Comparison of ENCODE assay signal across 8 mouse cellular contexts in genomic region chr13:118715066-118716018, GRCm38 (mm10). TPM values are rescaled to one million over a fixed set of nuclear protein-coding genes. Genes with fewer than 3 reads are reported as not detected.
A peak's percentile ranks its signal among the peaks of the same experiment; 100 is the strongest.
DNase-seq lines count a peak whose midpoint lies in the region; ATAC-seq lines count a peak whose summit lies in the region.

No protein-coding gene starts in this region.

- H3K36me3 ChIP-seq in heart, embryonic 12.5 days: no peaks in the 10 kb centered on the region
- no peaks in the 10 kb centered on the region for H3K36me3 ChIP-seq in midbrain, embryonic 12.5 days

- ATAC-seq in heart, embryonic 12.5 days (ENCODE audit: insufficient number of reproducible peaks, low FRiP score): 0 out of 2 replicates have a peak, but pooled peaks have one; percentile 59
- peak; percentile 41 for ATAC-seq in granulocyte monocyte progenitor cell, adult 5-6 weeks (replicated peaks; ENCODE audit: poor library complexity, severe bottlenecking)
- peak; percentile 52 for ATAC-seq in midbrain, embryonic 12.5 days (ENCODE audit: low FRiP score, low read depth)

- peak overlapping the region; percentile 61 for H3K4me3 ChIP-seq in heart, embryonic 12.5 days
- H3K4me3 ChIP-seq in midbrain, embryonic 12.5 days: peak overlapping the region; percentile 55

- peak overlapping the region; percentile 19; the same call in 1 of the 2 replicates for H3K9ac ChIP-seq in heart, embryonic 12.5 days
- H3K9ac ChIP-seq in midbrain, embryonic 12.5 days (replicated peaks): peak overlapping the region; percentile 20; the same call in 1 of the 2 replicates

- peaks cover 15% of the 10 kb centered on the region; the same call in 1 of the 2 replicates for H3K4me1 ChIP-seq in heart, embryonic 12.5 days (replicated peaks)
- peaks cover 16% of the 10 kb centered on the region for H3K4me1 ChIP-seq in midbrain, embryonic 12.5 days

- H3K27me3 ChIP-seq in heart, embryonic 12.5 days (replicated peaks): peaks cover 17% of the 10 kb centered on the region; the same call in 1 of the 2 replicates
- peaks cover 34% of the 10 kb centered on the region for H3K27me3 ChIP-seq in midbrain, embryonic 12.5 days

- peak overlapping the region; percentile 98 for H3K4me2 ChIP-seq in heart, embryonic 12.5 days
- peak overlapping the region; percentile 89 for H3K4me2 ChIP-seq in midbrain, embryonic 12.5 days (replicated peaks)

- H3K27ac ChIP-seq in heart, embryonic 12.5 days (ENCODE audit: poor library complexity, severe bottlenecking): no peak overlapping the region
- H3K27ac ChIP-seq in midbrain, embryonic 12.5 days (replicated peaks): no peak overlapping the region

- no peak for DNase-seq in heart, postnatal 36 days
- DNase-seq in adipocyte (ENCODE audit: low spot score): peak; percentile 42
- peak; percentile 15 to 41 for DNase-seq in kidney, postnatal 25 days
- DNase-seq in B cell, adult 2 months: no peak
- DNase-seq in thymus, postnatal 36 days: no peak

- 2% methylated on average over 31 of the region's 31 CpGs for WGBS in heart, embryonic 12.5 days
- WGBS in midbrain, embryonic 12.5 days: 4% methylated on average over 31 of the region's 31 CpGs

- H3K9me3 ChIP-seq in heart, embryonic 12.5 days (replicated peaks): no peaks in the 10 kb centered on the region
- H3K9me3 ChIP-seq in midbrain, embryonic 12.5 days: no peaks in the 10 kb centered on the region

- intact Hi-C loops in heart, postnatal 36 days (cut with DNase I): no loop called here

RNA-seq across cellular contexts. Expression of gene Fgf10, which starts 45.8 kb away (rescaled TPM):
- polyA plus RNA-seq in heart, embryonic 12.5 days (2016; fragmentation: Nextera tagmentation; extraction: Ambion mirVana): 0.38 and 0.64 TPM in 2 replicates
- under 1 TPM; 0.27 to 0.28 TPM for total RNA-seq in heart, postnatal 36 days (2021)
- total RNA-seq in granulocyte monocyte progenitor cell, adult 5-6 weeks (2014; fragmentation: Nextera tagmentation): not detected in 2 replicates
- not detected in 2 replicates for total RNA-seq in granulocyte monocyte progenitor cell, adult 5-6 weeks (2017)
- 0.56 and 0.64 TPM in 2 replicates for polyA plus RNA-seq in midbrain, embryonic 12.5 days (2016; fragmentation: Nextera tagmentation; extraction: Ambion mirVana)

Comparison
In these comparisons a context has a peak if more than half of its experiments do, and no peak if none do; other contexts are left out.
1. DNase-seq: peak in adipocyte (single experiment) and kidney, postnatal 25 days (2 of 2); none in heart, postnatal 36 days (0 of 2), B cell, adult 2 months (0 of 2) and thymus, postnatal 36 days (0 of 2).
2. Peak in every context shown above with its lines, with median percentiles within 50 percentile points of each other: ATAC-seq.